Mouse (Mus musculus) liver, embryonic 13.5 days (tissue): ENCODE data around the gene Ina. TPM values are rescaled to one million over a fixed set of nuclear protein-coding genes. Genes with fewer than 3 reads are reported as not detected.

Experiments
- ATAC-seq: fragments of 200-750 bp; cut with Nextera tagmentation; 2 replicates; pipeline ENCODE4 v1.8.0; 2017; ENCODE audit warnings: low read depth, mild to moderate bottlenecking, moderate number of reproducible peaks, moderate library complexity
- DNase-seq: peaks from one replicate; pipeline ENCODE4 v3.0.0; 2022
- H3K27ac ChIP-seq: fragments of 300-500 bp; sonication (generic); 2 replicates; pipeline ENCODE4 v1.5.1; 2015; ENCODE audit warnings: moderate library complexity, mild to moderate bottlenecking, inconsistent platforms
- H3K27me3 ChIP-seq: fragments of 300-500 bp; sonication (generic); 2 replicates; pipeline ENCODE4 v1.6.1; 2015; ENCODE audit warnings: mild to moderate bottlenecking, inconsistent platforms
- H3K36me3 ChIP-seq: fragments of 300-500 bp; sonication (generic); 2 replicates; pipeline ENCODE4 v1.6.1; 2015; ENCODE audit warnings: mild to moderate bottlenecking, inconsistent platforms
- H3K4me1 ChIP-seq: fragments of 300-500 bp; sonication (generic); replicated peaks from 2 replicates; pipeline ENCODE4 v1.6.1; 2015; ENCODE audit warnings: inconsistent platforms
- H3K4me2 ChIP-seq: fragments of 300-500 bp; sonication (generic); 2 replicates; pipeline ENCODE4 v1.6.1; 2015; ENCODE audit warnings: inconsistent platforms, mild to moderate bottlenecking, moderate library complexity
- H3K4me3 ChIP-seq: fragments of 300-500 bp; sonication (generic); replicated peaks from 2 replicates; pipeline ENCODE4 v1.5.1; 2015; ENCODE audit warnings: mild to moderate bottlenecking, inconsistent platforms
- H3K9ac ChIP-seq: fragments of 300-500 bp; sonication (generic); 2 replicates; pipeline ENCODE4 v1.6.1; 2015; ENCODE audit warnings: mild to moderate bottlenecking, inconsistent platforms
- H3K9me3 ChIP-seq: fragments of 300-500 bp; sonication (generic); replicated peaks from 2 replicates; pipeline ENCODE4 v1.6.1; 2016; ENCODE audit warnings: inconsistent platforms
- WGBS: fragments of 180-500 bp; shearing (Covaris S2); methylation state at CpG from one replicate; pipeline ENCODE4 v1.1.7; 2015; ENCODE audit not compliant: insufficient replicate concordance; 5-methylcytosine and 5-hydroxymethylcytosine counted together
- polyA plus RNA-seq: library from polyadenylated mRNA; unstranded; fragments of >200 nt; fragmentation: Nextera tagmentation; extraction: Ambion mirVana; gene quantifications from 2 replicates; pipeline ENCODE4 v1.2.1, GENCODE M21; 2015

The Ina gene
- polyA plus RNA-seq: 0.58 and 0.71 TPM in 2 replicates

GRCm38 (mm10) chr19:47014447-47015381 lies at the start of gene Ina, which contains the start of gene Nt5c2:
Ina (plus strand) TSS chr19:47014698.
Nt5c2 (minus strand) TSS chr19:47015153.
- Histone ChIP-seq H3K4me2 (peak within 1 kb of the TSS; percentile 64), H3K27ac (no peak within 1 kb of the TSS), H3K36me3 (no peaks in the 10 kb centered on the region), H3K27me3 (peaks cover 94% of the 10 kb centered on the region), H3K4me3 (peak within 1 kb of the TSS; percentile 52), H3K4me1 (peaks cover 17% of the 10 kb centered on the region), H3K9ac (no peak within 1 kb of the TSS), H3K9me3 (no peaks in the 10 kb centered on the region)
- ATAC-seq: 0 out of 2 replicates have a peak, but pooled peaks have one; percentile 26
- no peak for DNase-seq
- WGBS: 1% methylated on average over 113 of the region's 124 CpGs

DNA sequence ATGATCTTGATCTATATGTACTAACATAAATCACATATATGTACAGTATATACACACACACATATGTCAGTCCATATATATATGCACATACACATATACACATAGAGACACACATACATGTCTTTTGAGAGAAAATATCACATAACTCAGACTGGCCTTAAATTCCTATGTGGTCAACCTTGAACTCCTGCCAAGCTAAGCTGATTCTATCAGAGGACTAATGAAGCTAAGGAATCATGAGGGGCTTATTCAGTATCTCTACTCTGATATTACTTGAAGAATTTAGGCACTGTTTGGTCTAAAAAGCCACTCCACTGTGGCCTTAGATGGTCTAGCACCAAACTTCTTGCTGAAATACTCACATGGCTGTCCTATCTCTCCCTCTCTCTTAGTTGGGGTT lies 49.0 kb upstream of the Ina start:
- Histone ChIP-seq H3K36me3 (no peaks in the 10 kb centered on the region), H3K4me1 (peaks cover 49% of the 10 kb centered on the region), H3K27ac (no peak overlapping the region), H3K9ac (no peak overlapping the region), H3K4me2 (no peak overlapping the region), H3K27me3 (no peaks in the 10 kb centered on the region), H3K4me3 (no peak overlapping the region), H3K9me3 (no peaks in the 10 kb centered on the region)
- DNase-seq (no peak), ATAC-seq (no peak)

GRCm38 (mm10) chr19:46966330-46966729 lies 48.2 kb upstream of the Ina start:
- H3K27me3 ChIP-seq: no peaks in the 10 kb centered on the region
- H3K4me3 ChIP-seq: no peak overlapping the region
- no peak overlapping the region for H3K9ac ChIP-seq
- H3K36me3 ChIP-seq: no peaks in the 10 kb centered on the region
- no peak overlapping the region for H3K4me2 ChIP-seq
- WGBS: 78% methylated on average over 6 of the region's 6 CpGs
- H3K9me3 ChIP-seq: no peaks in the 10 kb centered on the region
- no peak overlapping the region for H3K27ac ChIP-seq
- H3K4me1 ChIP-seq: peaks cover 45% of the 10 kb centered on the region
- ATAC-seq (no peak), DNase-seq (no peak)

DNA sequence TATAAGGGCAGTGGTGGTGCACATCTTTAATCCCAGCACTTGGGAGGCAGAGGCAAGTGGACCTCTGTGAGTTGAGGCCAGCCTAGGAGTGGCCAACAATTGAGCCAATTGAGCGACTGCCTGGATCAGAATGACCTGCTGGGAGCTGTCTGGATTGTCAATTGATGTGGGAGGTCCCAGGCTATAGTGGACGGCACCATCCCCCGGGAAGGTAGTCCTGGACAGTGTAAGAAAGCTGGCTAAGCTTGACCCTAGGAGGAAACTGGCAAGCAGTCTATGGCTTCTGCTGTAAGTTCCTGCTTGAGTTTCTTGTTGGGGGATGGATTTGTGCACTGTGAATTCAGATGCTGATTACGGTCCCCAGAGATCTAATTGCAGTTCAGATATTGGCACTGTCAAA lies 46.6 kb upstream of the Ina start:
- DNase-seq: no peak
- Histone ChIP-seq H3K9me3 (no peaks in the 10 kb centered on the region), H3K9ac (no peak overlapping the region), H3K4me3 (no peak overlapping the region), H3K36me3 (no peaks in the 10 kb centered on the region), H3K4me2 (no peak overlapping the region), H3K4me1 (peaks cover 56% of the 10 kb centered on the region), H3K27me3 (no peaks in the 10 kb centered on the region), H3K27ac (no peak overlapping the region)
- 75% methylated on average over 4 of the region's 4 CpGs for WGBS
- no peak for ATAC-seq

- ATAC-seq: no peak; the same call in 1 of the 2 replicates
- Histone ChIP-seq H3K27me3 (no peaks in the 10 kb centered on the region), H3K4me3 (no peak overlapping the region), H3K9ac (no peak overlapping the region), H3K9me3 (no peaks in the 10 kb centered on the region), H3K36me3 (no peaks in the 10 kb centered on the region), H3K4me2 (no peak overlapping the region), H3K27ac (no peak overlapping the region), H3K4me1 (peaks cover 51% of the 10 kb centered on the region)
- no peak for DNase-seq
- WGBS: 57% methylated on average over 5 of the region's 5 CpGs
These were observed 45.7 kb upstream of the Ina start for GRCm38 (mm10) chr19:46968833-46969232.

DNA sequence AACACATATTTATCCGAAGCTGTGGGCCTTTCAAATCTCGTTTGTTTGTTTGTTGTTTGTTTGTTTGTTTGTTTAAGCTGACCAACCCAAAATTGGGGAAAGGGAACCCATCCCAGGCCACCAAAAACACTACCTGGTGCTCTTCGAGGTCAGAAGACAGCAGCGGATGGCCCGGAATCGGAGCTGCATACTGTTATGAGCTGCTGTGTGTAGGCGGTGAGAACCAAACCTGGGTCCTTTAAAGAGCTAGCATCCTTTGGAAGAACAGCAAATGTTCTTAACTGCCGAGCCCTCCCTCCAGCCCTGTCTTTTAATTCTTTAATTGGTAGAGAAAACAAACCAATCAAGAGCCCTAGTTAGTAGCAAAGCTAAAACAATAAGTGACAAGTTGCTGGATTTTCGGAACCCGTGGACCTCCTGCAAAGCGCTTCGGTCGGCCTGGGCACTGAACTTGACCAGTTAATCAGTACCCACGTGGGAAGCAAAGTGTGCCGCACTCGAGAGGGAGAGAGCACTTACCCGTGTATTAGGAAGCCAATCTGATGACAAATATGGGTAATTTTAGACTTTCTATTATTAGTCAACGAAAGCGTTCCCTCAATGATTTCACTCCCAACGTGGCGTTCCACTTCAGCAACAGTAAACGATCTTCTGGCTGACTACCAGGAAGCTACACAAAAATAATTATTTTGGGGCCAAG lies 45.1 kb upstream of the Ina start:
- ATAC-seq (no peak), DNase-seq (no peak)
- no peaks in the 10 kb centered on the region for H3K36me3 ChIP-seq
- H3K9me3 ChIP-seq: no peaks in the 10 kb centered on the region
- WGBS: 71% methylated on average over 22 of the region's 22 CpGs
- no peak overlapping the region for H3K4me2 ChIP-seq
- H3K27me3 ChIP-seq: no peaks in the 10 kb centered on the region
- H3K4me1 ChIP-seq: peaks cover 51% of the 10 kb centered on the region
- H3K4me3 ChIP-seq: no peak overlapping the region
- H3K9ac ChIP-seq: no peak overlapping the region
- no peak overlapping the region for H3K27ac ChIP-seq

- 67% methylated on average over 13 of the region's 13 CpGs for WGBS
- H3K27ac ChIP-seq: peak overlapping the region; percentile 4
- no peaks in the 10 kb centered on the region for H3K27me3 ChIP-seq
- ATAC-seq: no peak
- DNase-seq: no peak
- no peaks in the 10 kb centered on the region for H3K9me3 ChIP-seq
- no peaks in the 10 kb centered on the region for H3K36me3 ChIP-seq
- no peak overlapping the region for H3K4me2 ChIP-seq
- H3K9ac ChIP-seq: no peak overlapping the region
- H3K4me1 ChIP-seq: peaks cover 51% of the 10 kb centered on the region
- H3K4me3 ChIP-seq: no peak overlapping the region
These were observed 44.3 kb upstream of the Ina start for GRCm38 (mm10) chr19:46970121-46970729.

DNA sequence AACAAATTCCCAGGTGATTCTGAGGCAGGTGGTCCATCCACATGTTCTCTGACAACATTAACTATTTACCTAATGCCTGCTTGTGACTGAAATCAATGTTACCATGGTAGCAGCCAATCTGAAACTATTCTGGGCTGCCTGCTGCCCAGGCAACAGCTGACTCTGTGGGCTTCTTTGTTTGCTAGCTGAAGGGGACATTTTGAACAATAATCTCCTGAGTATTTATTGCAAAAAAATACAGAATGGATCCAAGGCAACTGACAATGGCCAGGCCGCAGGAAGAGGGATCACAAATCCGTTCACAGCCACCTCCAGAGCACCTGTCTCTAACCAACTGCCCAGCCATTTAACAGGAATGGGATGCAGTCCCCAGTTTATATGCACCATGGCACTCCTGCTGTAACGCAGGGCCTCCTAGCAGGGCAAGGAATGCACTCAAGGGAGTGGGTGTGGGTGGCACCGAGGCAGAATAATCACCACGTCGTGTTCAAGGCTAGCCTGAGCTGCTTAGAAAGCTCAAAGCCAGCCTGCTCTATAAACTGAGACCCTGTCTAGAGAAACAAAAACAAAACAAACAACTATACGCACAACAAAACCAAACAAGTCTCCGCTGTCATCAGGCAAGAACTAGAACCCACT lies 43.3 kb upstream of the Ina start:
- H3K36me3 ChIP-seq: no peaks in the 10 kb centered on the region
- no peak overlapping the region for H3K9ac ChIP-seq
- peaks cover 48% of the 10 kb centered on the region for H3K4me1 ChIP-seq
- H3K27ac ChIP-seq: peak overlapping the region; percentile 47
- no peak for DNase-seq
- no peak overlapping the region for H3K4me3 ChIP-seq
- H3K9me3 ChIP-seq: no peaks in the 10 kb centered on the region
- 71% methylated on average over 8 of the region's 8 CpGs for WGBS
- H3K4me2 ChIP-seq: no peak overlapping the region
- no peaks in the 10 kb centered on the region for H3K27me3 ChIP-seq
- ATAC-seq: no peak

- DNase-seq (no peak), ATAC-seq (no peak)
- H3K27me3 ChIP-seq: no peaks in the 10 kb centered on the region
- 70% methylated on average over 9 of the region's 9 CpGs for WGBS
- no peak overlapping the region for H3K4me3 ChIP-seq
- no peak overlapping the region for H3K9ac ChIP-seq
- no peaks in the 10 kb centered on the region for H3K9me3 ChIP-seq
- H3K36me3 ChIP-seq: no peaks in the 10 kb centered on the region
- H3K27ac ChIP-seq: peak overlapping the region; percentile 47
- H3K4me1 ChIP-seq: peaks cover 48% of the 10 kb centered on the region
- H3K4me2 ChIP-seq: no peak overlapping the region
These were observed 42.8 kb upstream of the Ina start for GRCm38 (mm10) chr19:46971712-46972111.

- Histone ChIP-seq H3K9me3 (no peaks in the 10 kb centered on the region), H3K27me3 (no peaks in the 10 kb centered on the region), H3K27ac (no peak overlapping the region), H3K4me2 (no peak overlapping the region), H3K36me3 (no peaks in the 10 kb centered on the region), H3K4me3 (no peak overlapping the region), H3K9ac (no peak overlapping the region), H3K4me1 (peaks cover 48% of the 10 kb centered on the region)
- 90% methylated on average over 3 of the region's 3 CpGs for WGBS
- DNase-seq: no peak
- no peak; the same call in 1 of the 2 replicates for ATAC-seq
These were observed 42.3 kb upstream of the Ina start for GRCm38 (mm10) chr19:46972159-46972558.

- H3K27me3 ChIP-seq: no peaks in the 10 kb centered on the region
- 68% methylated on average over 4 of the region's 4 CpGs for WGBS
- H3K9ac ChIP-seq: no peak overlapping the region
- H3K4me3 ChIP-seq: no peak overlapping the region
- peaks cover 39% of the 10 kb centered on the region for H3K4me1 ChIP-seq
- no peak overlapping the region for H3K27ac ChIP-seq
- DNase-seq: no peak
- H3K4me2 ChIP-seq: no peak overlapping the region
- no peaks in the 10 kb centered on the region for H3K36me3 ChIP-seq
- H3K9me3 ChIP-seq: no peaks in the 10 kb centered on the region
- no peak for ATAC-seq
These were observed 38.9 kb upstream of the Ina start for GRCm38 (mm10) chr19:46975565-46975964.
